Mouse (Mus musculus) thymus, postnatal 25 days (tissue): ENCODE measurements at regions not wholly inside any gene's neighbourhood (a gene's known extent, or its start where the extent isn't known, plus 50 kb on each side); places are given as distances from the start of the nearest gene placed in this dataset.

Experiments
- DNase-seq: peaks from one replicate; pipeline ENCODE4 v3.0.0; 2022

DNA sequence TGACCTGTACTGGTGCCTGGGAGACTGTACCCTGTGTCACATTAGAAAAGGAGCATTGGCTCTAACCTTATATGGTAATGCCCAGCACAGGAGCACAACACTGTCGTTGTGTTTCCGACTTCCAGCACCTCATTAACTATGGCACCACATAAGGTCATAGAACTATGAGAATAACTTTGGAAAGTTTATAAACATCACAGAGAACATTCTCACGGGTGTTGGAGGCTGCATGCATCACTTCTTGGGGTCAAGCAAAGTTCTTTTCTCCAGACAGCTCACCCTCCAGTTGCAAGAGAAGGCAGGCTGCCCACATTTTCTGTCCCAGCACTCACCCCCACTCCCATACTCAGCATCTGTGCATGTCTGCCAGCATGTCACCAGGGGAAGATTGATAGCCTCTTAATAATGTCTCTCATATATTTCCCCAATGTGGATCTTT, 420.6 kb downstream of the Lmo4 start:
- DNase-seq: no peak

DNA sequence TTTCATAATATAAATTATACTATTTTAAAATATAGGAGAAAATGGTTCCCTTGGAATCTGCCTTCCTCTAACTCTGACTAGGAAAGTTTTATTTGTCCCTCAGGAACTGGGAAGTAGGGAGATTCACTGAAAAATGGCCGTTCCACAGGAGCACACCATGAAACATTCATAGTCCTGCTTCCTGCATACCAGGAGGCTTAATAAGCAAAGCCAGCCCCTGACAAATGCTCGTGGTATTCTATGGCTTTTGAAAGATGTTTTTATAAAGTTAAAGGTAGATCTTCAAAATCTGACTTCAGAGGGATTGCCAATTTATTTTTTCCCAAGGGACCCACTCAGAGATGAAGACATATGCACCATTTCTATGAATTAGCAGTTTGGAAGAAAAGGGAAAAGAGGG, 426.9 kb downstream of the Lmo4 start:
- DNase-seq: no peak

- DNase-seq: no peak
Measured at GRCm38 (mm10) chr3:143759337-143759736, 445.7 kb downstream of the Lmo4 start.

DNA sequence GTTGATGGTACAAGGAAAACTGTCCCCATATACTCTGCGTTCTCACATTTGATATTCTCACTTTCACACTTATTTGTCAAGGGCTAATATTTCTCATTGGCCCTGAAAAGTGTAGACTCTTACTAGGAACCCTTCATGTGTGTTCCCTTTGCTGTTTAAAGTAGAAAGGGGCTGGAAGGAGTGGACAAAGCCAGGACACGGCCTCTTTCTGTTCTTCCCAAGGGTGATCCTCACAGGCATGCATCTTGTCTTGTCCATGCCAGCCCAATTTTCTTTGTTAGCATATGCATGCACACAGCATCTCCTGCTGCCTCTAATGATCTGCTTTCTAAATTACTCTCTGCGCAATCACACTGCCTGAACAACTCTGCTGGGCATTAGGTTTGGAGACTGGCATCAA, 451.8 kb downstream of the Lmo4 start:
- no peak for DNase-seq

DNA sequence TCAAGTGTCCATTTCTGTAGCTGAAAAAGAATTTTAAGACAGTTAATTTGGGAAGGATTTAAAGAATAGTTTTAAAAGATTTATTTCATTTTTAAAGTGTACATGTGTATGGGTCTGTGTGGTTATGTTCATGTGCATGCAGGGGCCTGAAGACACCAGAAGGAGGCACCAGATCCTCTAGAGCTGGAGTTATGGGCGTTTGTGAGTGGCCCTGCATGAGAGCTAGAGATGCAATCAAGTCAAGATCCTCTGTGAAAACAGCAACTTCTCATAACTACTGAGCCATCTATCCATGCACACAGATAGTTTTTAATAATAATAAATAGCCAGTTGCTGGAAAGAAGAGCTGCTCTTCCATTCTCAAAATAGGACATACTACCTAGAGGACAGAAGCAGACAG, 452.4 kb downstream of the Lmo4 start:
- no peak for DNase-seq

DNA sequence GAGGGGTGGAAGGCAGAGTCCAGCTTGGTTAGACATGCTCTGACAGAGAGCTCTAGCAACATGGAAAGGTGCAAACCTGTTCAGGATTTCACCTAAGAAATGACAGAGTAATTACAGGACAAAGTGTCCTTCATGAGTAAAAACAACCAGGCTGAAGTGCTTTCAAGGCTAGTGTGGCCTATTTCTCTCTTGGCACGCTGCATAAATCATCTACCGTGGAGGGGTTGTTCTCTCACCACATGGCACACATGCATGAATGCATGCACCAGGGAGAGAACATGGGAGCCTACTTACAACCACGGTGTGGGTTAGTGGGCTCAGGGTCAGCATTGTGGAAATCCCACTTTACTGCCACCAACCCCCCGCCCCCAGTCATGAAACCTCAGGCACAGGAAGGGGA, 454.9 kb downstream of the Lmo4 start:
- DNase-seq: no peak

- DNase-seq: no peak
Measured at GRCm38 (mm10) chr3:143743649-143744048, 461.4 kb downstream of the Lmo4 start.

DNA sequence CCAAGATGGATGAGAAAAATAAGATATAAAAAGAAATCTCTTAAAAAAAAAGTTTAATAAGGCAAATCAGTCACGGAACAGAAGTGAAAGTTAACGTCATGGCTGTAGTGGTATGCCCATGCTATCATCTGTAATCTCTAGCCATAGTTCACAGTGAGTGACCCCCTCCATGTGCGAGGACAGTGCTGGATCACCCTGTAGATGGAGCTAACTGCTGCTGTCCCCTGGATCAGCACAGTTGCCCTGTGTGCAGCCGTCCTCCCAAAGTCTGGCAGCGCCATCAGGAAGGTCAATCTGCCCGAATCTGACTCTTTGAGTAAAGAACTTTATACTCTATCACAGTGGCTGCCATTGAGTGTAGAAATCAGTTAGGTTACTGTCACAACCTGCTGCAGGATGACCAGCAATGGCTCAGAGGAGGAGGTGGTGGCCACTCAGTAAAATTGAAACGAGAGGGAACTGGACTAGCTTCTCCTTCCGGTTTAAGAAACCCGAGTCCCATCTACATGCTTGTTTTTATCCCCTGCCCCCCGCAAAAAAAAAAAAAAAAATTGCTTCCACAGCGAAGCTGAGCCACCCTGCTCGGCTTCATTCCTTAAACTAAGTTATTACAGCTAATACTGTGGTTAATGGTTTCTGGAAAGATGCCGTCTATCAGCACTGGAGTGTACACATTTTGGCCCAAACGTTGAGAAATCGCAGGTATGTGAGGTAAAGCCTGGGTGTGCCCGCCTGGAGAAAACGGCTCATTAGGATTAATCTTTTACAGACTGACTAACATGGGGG, 462.0 kb downstream of the Lmo4 start:
- DNase-seq: no peak

- DNase-seq: no peak
Measured at GRCm38 (mm10) chr3:143738676-143739075, 466.3 kb downstream of the Lmo4 start.

- no peak for DNase-seq
Measured at GRCm38 (mm10) chr3:143737844-143738243, 467.2 kb downstream of the Lmo4 start.

- no peak for DNase-seq
Measured at GRCm38 (mm10) chr3:143736651-143737398, 468.2 kb downstream of the Lmo4 start.

DNA sequence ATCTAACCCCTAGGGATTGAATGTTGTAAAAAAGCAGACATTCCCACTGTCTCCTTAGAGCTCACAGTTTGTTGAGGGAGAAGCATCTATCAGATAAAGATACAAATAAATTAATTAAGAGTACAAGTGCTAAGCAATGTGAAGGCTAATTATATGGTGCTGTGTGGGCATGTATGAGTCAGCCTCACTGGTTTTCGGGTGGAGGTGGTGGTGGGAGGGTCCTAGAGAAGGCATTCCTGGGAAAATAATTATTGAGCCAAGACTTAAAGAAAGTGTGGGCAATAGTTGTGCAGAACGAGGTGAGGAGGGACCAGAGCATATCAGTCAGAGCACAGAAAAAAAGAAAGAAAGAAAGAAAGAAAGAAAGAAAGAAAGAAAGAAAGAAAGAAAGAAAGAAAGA, 470.2 kb downstream of the Lmo4 start:
- no peak for DNase-seq

GRCm38 (mm10) chr3:143732966-143733725, 471.9 kb downstream of the Lmo4 start:
- DNase-seq: no peak

DNA sequence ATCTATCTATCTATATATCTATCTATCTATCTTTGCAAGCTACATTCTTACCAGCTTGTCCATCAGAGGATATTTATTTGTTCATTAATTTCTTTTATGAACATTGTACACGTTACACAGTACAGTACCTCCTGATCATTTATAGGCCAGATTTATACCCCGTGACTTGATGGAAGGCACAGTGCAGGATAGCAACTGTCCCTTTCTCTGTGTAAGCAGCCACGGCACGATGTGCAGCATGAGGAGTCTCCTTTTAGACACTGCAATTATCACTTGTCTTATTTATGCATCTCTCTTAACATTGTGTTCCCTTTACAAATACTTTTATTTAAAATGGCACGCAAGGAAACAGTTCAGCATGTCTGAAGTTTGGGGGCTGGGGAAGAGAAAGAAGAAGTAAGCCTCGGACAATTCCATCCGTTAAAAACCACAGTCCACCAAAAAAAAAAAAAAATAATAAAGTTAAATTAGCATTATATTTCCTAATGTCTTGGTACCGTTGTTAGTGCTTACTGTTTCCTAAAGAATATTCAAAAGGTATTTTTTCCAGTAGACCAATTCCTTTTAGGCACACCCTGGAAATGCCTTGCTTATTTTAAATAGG, 475.4 kb downstream of the Lmo4 start:
- DNase-seq: no peak

DNA sequence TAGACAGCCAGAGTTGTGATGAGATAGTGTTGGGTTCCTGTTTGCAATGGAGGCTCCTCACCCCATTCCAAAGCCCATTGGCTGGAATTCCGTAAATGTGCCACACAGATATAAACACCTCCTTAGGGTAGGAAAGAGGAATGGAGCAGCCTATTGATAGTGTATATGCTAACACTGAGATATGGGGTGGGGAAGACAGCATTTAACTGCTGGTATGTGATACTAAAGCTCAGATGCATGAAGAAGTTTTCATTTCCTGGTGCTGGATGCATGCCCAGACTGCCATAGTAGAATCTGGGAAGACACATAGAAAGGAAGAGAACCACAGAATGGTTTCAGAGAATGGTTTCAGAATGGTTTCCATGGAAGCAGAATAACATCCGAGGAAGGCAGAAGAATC, 482.4 kb downstream of the Lmo4 start:
- no peak for DNase-seq

DNA sequence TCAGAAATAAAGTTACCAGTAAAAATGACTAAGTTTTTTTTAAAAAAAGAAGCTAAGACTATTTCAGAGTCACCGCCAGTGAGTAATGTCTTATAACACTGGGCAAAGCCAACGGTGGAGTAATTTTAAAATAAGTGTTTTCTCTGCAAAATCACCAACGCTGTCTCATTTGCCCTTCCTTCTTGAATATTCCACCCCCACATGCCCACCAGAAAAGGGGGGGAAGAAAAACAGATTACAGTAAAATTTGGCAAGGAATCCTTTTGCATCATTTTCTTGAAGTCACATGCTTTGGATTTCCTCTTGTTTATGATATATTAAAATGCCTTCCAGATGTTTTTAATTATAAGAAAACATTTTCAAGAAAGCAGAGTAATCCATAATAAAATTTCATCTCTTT, 482.9 kb downstream of the Lmo4 start:
- no peak for DNase-seq

DNA sequence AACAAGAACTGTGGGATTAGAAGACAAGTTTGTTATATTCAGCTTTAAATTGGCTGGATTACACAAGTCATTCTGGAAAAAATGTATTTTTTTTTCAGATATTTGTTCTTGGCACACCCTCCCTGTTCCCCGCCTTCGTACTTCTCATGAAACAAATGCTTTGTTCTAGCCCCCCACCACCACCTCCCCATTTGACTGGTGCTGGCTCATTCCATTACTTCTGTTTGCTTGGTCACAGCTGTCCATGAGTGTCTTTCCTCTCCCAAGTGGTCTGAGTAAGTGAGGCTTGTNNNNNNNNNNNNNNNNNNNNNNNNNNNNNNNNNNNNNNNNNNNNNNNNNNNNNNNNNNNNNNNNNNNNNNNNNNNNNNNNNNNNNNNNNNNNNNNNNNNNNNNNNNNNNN, 491.8 kb downstream of the Lmo4 start:
- no peak for DNase-seq

DNA sequence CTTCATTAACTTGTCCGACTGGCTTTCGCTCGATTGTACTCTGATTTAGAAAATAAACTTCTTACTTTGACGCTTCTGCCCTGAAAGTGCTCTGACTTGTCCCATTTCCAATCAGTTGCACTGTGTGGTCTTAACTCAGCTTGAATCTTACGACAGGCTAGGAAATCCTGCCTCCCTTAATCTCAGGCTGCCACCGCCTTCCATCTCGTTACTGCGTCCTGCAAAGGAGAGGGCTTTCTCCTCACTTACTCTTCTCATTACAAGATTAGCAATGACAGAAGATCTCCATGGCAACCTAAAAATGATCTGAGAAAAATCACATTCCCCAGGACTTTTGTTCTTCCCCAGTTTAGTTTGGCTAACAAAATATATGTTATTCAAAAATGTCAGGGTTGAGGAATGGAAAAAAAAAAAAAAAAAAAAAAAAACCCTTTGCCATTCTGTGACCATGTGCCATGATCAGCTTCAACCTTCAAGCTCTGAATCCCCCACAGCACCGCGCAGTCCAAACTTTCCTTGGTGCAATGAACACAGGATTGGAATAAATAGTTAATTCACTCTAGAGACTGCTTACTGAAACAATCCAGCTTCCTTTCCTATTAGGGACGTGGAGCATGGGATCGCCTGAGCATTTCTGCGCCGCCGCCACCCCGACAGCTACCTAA, 494.1 kb downstream of the Lmo4 start:
- no peak for DNase-seq

DNA sequence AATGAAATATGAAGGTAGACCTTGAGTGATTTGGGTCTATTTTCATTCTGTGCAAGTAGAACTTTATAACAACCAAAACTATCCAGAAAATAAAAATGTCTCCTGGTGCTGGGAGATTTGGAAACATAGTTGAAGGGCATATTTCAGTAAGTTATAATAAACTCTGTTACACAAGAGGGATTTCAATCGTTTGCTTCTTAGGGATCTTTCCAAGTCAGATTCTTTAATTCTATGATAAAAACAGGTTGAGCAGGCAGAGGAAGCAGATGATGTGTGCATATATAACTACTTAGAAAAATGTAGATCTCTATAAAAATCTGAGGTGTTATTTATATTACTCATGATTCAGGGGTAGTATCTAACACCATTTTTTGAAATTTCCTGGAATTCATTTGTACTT, 498.3 kb downstream of the Lmo4 start:
- DNase-seq: no peak

DNA sequence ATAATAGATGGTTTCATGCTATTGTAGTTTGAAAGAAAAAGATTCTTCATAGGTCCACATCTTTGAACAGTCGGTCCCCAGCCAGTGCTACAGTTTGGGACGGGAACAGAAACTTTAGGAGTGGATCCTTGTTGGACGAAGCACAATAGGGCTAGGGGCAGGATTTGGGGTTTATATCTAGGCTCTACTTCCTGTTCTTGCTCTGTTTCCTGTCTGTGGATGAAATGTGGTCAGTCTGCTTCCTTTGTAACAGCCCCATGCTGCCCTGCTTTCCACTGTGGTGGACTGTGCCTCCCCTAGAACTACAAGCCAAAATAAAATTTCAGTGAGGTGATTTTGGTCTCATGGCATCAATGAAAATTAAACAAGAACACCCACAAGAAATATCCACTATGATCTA, 510.2 kb downstream of the Lmo4 start:
- DNase-seq: no peak

DNA sequence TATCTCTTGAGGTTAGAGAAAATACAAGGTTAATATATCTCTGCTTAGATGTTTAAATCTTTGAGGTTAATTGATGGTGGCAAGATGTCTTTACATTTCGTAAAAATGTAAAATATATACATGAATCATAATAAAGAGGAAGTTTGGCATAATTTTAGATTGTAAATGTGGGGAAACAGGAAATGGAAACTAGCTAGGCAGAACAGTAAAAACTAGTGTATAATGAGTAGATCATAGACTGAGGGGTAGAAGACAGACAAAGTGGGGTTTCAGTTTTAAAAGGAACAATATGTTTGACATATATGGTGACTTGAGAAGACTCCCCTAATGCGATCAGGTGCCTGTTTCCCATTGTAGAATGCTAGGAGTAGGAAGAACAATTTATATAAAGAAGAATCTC, 519.3 kb downstream of the Lmo4 start:
- DNase-seq: no peak

DNA sequence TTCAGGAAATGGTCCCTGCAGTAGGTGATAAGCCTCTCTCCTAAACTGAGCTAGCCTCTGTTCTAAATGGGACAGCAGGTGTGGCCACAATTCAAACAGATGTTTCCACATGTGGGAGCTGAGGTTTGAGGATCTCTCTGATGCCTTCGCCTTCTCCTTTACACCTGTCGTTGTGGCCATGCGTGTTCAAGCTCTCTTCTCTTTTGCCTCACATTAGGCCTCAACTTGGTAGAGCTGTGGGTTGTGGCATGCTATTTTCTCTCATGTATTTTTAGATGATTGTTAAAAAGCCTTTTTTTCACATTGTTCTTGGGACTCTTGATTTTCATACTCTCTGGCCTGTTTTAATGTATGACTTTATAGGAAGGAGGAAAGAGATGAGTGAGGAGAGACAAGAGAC, 526.8 kb downstream of the Lmo4 start:
- peak; percentile 78 for DNase-seq

GRCm38 (mm10) chr3:143674855-143675254, 530.2 kb downstream of the Lmo4 start:
- no peak for DNase-seq
